Mouse (Mus musculus): ENCODE results near the gene Katnbl1.

The Katnbl1 gene

DNA sequence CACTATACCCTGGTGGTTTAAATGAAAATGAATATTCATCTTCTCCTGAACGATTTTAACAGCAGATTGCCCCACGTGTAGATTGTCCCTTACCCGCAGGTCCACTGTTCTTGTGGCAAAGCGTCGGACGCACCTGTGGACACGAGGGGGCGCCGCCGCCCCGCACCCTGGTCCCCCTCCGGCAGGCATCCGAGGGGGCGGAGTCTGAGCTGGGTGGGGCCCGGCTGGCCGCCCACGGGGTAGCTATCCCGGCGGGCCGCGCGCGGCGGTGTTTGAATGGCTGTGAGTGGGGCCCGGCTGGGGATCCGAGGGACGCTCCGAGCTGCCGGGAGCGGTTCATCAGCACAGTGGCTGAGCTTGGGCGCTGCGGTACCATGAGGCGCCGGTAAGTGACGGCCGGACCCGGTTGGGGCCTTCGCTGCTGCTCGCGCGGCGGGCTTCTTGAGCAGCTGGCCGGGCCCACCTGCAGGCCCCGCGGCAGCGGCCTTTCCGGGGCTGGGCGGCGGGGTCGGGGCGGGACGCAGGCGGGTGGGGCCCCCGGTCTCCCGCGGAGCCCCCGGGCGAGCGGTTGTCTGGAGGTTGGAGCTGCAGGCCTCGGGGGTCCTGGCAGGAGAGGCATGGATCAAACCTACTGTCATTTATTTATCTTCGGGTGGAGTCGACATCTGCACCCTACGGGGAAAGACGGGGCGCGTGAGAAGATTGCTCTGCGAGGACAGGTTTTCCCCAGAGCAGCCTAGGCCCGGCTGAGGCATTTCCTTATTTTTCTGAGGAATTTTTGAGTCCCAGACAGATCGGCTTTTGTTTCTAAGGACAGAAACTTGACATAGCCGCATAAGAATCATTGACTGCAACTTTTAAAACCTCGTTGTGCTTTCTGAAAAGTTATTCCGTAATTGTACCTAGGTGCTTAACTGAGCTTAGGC is at the start of gene Katnbl1:
Katnbl1 (plus strand) TSS at position 239 of the 926 bp plus-strand sequence.
- DNase-seq, result peak; percentile 94

DNA sequence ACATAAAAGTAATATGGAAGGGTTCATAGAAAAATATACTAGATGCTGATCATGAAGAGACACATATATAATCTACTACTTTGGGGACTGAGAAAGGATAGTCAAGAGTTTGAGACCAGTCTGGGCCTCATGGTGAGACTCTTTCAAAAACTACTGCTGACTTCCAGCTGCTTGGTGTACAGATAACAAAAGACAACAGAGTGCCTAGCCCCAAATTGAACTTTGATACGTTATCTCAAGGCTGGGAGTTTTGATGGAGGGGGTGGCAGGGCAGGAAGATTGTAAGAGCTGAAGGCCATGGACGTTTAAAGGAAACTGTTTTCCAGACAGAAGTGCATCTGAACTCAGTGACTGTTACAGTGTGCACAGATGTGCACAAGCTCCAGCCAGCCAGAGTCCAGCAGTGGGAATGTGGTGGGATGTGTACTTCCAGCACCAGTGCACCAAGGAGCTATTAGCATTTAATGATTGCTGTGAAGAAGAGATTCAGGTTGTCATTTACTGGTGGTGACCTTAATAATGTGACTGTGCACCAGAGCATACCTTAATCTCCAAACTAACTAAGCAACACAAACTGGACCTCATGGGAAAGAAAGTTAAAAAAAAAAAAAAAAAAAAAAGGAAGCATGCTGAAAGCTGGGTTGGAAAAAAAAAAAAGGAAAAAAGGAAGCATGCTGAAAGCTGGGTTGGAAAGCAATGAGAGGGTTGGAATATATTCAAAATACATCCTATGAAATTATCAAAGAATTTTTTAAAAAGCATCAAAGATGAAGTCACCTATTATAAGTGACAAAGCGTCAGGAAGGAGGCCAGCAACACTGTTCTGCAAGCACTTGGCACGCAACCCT is 46.7 kb upstream of the Katnbl1 start:
- DNase-seq, result no peak

DNA sequence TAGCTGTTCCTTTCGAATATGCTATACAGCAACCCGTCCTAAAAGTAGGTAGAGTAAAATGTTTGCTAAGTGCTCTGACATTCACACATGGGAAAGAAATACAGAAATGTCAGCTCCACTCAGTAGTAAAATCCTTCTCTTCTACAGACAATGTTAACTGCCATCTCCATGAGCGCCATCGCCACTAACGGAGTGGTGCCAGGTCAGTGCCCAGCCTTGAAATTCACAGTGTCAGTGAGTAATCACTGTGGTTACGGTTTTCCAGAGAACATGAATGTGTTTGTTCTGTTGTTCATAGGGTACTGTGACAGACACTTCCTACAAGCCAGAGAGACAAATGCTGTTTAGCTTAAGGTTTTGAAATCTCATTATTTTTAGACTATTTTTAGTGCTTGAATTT is 41.8 kb upstream of the Katnbl1 start:
- no peak for DNase-seq

DNA sequence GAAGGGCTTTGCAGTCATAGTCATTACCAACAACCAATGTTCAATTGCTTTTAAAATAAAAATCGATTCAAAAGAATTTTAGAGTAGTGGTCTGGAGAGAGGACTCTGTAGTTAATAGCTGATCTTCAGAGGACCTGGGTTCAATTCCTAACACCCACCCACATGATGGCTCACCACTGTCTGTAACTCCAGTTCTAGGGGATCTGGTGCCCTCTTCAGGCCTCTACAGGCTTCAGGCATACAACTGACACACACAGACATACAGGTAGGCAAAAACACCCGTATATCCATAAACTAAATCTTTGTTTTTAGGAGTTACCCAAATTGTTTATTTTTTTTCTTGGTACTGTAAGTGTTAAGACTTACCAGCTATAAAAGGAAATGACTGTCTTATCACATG is 39.3 kb upstream of the Katnbl1 start:
- DNase-seq, result peak; percentile 16

DNA sequence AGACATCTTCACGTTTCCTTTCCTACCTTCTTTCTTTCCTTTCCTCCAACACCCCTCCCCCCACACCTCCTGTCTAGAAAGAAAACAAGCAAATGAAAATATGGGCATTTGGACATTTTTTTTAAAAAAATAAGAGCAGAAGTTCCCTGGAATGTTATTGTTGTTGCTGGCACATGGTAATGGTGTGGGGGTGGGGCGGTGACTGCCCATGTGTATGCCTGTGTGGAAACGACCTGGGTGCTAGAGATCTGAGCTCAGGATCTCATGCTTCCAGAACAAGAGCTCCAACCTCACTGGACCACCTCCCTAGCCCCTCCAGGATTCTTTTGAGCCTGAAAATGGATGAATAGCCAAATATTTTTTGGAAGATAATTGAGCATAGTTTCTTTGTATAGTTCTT is 37.9 kb upstream of the Katnbl1 start:
- DNase-seq, result no peak

DNA sequence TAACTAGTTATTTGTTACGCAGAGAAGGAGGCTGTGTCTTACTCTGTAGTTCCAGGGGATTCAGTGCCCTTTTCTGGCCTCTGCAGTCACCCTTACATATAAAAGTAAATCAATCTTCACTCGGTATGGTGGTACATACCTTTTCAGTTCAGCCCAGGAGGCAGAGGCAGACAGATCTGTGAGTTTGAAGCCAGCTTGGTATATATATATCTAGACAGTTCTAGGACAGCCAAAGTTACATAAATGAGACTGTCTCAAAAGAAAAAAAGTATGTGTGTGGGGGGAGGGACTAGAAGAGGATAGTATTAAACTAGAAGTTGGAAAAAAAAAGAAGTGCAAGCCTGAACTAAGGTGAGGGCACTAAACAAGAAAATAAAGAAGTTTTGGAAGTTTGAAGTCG is 30.8 kb upstream of the Katnbl1 start:
- no peak for DNase-seq

DNA sequence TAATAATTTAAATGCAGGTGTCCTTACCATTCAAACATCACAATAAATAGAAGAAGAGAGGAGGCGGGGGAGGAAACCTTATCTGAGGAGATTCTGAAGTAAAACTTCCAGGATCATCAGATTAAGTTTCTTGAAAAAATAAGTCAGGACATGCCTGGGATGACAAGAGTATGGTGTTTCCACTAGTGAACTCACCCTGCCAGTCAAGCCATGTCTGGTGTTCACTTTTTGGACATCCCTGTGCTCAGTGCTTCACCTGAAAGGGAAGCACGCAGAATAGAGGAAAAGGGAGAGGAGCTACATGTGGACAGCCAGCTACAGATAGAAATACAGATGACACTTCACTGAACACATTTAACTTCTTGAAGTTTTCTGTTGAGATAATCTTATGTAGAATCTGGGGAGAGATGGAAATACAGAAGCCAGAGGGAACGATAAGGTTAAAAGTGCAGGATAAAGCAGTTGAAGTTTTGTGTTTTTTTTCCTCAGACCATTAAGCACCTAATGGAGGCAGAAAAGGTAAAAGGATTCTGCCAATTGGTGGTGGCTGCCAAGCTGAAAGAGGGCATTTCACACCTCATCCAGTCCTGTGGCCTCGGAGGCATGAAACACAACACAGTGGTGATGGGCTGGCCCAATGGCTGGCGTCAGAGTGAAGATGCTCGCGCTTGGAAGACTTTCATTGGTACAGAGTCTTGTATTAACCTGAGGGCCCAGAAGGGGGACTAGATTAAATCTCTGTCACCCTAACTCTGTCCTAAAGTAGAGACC is 25.1 kb upstream of the Katnbl1 start:
- no peak for DNase-seq

DNA sequence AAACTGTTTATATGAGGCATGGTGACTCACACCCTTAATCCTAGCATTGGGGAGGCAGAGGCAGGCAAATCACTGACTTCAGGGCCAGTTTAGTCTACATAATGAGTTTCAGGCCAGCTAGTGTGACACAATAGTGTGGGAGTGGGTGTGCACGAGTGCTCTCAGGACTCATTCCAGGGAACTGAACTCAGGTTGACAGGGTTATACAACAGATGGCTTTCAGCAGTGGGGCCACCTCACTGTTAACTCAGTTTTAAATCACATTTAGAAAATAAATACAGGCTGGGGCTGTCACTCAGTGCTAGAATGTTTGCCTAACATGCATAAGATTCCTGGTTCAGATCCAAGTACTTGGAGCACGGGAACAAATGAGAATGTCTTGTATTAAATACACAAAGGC is 19.4 kb upstream of the Katnbl1 start:
- DNase-seq, result no peak

DNA sequence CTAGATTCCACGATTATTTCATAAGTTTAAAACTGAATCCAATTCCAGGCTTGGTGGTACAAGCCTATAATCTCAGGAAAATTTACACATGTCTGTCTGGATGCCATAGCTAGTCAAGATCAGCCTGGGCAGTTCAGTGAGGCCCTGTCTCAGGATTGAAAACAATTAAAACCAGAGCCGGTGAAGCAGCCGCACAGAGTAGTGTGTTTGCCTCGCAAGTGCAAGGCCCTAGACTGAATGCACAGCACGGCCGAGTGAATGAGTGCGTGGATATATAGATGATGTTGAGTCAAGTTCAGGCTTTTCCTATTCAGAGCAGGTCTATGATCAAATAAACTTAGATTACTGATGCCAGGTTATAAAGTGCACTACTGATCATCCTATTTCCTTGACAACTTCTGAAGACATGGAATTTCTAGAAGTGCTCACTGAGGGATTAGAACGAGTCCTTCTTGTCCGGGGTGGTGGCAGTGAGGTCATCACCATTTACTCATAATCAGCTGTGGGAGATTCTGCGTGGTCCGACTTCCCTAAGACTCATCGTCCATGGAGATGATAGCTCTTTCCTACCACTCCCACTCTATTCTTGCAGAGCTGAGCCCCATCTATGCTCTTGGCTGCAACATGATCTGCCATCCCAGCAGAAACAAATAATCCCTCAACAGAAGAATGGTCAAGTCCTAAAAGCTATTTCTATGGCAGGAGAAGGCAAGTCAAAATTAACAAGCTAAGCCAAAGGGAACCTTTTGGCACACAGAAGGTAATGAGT is 18.8 kb upstream of the Katnbl1 start:
- no peak for DNase-seq

DNA sequence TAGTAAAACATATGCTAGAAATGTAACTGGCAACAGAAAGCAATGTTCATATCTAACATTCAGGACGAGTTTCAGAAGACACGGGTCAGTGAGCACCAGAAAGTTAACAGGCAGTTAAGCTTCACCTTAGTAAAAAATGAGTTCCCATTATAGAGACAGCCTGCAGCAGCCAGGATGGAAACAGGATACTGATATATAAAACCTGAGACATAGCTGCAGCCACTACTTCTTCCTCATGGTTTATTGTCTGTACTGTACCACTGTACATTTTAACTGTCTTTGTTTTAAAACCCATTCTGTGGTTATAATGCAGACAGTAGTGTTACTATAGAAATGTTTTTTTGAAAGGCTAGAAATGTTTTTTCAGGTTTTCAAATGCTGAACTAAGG is 18.2 kb upstream of the Katnbl1 start:
- no peak for DNase-seq

DNA sequence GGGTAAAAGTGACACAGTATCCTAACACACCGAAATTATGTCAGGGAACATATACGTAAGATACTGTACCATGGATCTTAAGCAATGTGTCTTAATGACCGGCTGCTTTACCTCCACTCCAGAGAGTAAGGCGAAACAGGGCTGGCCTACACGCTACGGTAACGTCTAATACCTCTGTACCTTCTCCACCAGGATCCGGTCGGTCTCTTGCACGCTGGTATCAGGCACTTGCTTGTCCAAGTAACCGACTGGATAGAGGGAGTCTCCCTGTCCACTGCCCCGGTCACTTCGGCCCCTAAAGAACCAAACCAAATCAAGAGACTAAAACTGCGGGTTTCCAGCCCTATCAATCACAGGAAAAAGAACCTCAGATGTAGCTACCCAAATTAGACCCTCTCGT is 11.8 kb upstream of the Katnbl1 start:
- no peak for DNase-seq

DNA sequence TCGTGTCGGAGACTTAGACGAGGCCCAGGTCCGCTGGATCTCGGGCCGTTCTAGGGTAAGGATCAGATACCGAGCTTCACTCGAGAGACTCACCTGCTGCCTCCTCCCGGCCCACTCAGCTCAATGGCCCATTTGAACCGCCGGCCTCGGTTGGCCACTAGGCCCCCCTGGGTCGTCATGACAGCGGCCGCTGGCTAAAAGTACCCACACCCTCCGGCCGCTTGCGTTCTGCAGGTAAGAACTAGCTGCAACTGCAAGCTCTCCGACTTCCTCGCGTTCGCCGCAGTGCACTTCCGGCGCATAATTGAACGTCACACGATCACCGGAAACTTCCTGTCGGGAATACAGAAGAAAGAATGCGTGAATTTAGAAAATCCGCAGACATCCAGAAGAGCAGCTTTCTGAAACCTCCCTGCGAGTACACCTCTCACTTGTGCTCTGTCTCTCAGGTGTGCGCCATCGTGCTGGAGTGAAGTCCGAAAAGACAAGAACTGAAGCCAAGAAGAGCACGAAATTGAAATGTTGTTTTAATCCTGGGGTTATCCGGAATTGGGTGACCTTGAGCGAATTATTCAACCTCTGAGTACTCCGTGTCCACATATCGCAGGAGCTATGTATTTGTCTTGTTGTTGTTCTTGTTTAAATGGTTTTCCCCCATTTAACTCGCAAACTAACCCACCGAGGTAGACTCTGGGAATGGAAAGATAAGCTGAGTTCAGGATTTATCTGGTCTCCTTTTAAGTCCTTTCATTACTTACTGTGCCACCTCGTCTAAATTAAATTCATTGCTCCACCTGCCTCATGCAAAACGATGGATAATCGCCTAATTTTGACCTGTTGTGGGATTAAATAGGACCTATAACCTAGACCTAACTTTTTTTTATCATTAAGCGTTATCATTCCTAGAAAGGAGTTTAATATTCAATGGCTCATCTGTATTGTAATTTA is 11.0 kb upstream of the Katnbl1 start, which contains the start of gene Emc4:
Emc4 (minus strand) TSS at position 302 of the 948 bp plus-strand sequence.
- DNase-seq, result peak; percentile 94

DNA sequence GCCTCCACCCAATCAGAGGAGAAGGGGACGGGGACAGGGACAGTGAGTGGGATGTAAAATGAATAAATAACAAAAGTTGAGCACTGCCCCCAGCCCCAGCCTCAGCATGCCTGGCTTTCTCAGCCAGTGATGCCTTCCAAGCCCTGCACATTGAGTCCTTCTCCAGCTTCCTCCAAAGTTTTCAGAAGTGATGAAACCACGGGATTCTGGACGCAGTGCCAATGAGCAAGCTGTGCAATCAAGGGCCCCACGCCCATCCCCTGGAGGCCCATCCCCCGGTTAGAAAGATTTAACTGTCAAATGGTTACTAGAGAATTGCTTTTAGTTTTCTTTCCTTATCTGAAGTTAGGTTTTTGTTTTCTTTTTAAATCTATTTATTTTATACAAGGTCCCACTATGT is 9.1 kb upstream of the Katnbl1 start:
- no peak for DNase-seq

DNA sequence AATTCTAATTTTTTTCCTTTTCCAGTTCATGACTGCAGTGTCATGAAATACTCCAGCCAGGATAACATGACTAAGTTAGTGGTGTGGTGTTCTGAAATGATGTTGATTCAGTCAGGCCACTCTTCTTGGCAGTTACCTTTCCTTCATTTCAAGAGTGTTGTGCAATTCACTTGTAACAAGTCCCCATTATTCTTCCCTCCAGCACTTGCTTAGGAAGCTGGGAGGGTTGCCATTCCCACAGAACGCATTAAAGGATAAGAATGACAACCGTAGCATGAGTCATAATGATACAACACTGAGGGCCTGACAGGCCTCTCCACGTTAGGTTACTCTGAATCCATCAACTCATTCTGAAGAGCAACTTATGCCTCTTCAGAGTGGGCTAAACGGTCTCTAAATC is 5.9 kb upstream of the Katnbl1 start:
- no peak for DNase-seq

DNA sequence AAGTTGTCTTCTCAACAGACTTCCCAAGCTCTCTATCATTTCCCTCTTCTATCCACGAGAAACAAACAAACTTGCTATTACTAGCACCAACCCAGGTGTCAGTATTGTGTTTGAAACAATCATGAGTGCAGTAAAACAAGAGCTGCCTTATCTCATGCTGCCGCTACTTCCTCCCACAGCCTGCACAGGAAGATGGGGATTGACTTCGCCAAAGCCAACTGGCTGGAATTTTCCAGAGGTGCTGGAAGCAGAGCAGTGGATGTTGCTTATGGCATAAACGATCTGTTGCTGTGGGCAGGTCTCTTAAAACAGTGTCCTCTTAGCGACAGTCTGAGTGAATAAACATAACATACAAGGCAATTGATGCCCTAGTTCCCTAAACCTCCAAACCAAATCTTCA is 4.4 kb upstream of the Katnbl1 start:
- DNase-seq, result no peak

DNA sequence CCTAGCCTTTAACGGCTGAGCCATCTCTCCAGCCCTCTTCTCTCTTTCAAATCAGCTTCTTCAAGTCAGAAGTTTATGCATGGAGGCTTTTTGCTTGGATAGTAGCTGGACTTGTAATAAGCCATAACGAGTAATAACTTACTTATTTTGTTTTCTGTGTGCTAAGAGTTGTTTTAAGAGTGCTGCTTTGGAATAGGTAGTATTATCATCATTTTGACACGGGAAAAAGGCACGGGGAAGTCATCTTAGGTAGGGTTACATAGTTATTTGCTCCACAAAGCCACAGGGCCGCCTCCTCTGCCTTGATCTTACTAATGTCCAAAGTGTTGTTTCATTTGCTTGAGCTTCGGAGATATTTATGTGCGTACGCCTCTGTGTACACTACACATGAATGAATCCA is 1.1 kb downstream of the Katnbl1 start:
- no peak for DNase-seq

DNA sequence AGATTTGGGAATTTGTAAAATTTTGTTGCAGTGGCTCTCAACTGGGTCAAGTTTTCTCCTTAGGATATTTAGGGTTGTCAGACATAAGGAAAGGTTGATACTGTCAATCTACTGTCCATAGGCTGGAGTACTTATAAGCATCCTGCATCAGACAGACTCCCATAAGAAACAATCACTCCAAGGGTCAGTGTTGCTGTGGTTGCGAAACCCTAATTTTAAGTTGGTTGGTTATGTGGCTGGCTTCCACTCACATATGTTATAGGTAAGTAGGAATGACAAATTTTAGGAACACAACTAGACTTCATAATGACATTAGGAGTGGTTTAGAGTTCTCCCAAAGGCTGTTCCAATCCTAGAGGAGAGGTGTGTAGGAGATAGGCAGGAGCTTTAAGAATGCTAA is 2.2 kb downstream of the Katnbl1 start:
- no peak for DNase-seq

DNA sequence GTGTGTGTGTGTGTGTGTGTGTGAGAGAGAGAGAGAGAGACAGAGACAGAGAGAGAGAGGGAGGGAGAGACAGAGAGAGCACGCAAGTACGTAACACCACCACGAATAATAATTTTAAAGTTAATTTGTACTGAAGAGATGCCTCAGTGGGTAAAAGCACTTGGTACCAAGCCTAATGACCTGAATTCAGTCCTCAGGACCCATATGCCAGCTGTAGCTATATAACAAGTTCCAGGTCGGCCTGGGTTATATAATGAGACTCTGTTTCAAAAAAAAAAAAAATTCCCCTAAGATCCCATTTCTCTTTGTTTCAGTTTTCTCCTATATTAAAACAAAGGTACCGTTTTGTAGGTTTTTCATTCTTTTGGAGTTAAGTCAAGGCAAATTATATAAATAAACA is 11.8 kb downstream of the Katnbl1 start:
- DNase-seq, result no peak

DNA sequence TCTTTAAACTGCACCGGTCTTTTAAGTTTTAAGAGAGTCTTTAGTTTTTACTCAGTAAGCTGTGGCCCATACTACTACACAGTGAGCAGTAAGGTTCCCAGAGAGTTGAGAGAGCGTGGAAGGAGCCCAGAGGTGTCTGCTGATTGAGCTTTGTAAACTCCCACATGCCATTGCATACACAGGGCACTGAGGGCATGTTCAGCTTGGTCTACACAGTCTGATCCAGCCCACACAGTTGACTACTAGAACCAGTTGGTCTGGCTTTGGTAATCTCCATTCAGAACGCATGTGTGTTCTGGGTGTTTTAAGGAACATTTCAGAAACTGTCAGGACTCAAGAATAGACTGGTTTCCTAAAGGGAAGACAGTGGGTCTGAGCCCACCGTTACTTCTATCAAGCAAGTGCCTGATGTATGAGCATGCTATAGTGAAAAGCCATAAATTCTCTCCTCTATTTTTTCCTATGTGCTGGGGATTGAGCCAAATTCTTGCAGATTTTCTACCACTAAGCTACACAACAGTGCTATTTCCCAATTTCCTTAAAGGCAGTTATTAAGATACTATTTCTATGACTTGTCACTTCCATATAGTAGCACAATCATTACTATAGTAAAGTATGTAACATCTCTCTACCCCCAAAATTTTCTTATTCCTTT is 12.5 kb downstream of the Katnbl1 start:
- no peak for DNase-seq

DNA sequence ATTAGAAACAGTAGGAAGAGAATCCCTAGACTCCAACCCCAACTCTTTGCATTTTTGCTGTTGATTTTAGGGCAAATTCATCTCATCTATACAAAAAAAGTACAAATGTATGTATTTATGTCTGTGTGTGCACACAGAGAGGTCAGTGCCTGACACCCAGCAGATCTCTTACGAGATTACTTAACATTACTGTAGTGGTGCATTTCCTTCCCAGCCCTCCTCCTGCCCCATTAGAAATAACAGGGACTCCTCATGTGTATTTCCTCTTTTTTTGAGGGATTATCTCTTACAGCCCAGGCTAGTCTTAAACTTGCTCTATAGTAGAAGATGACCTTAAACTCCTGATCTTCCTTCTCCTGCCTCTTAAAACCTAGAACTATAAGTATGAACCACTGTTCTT is 13.7 kb downstream of the Katnbl1 start:
- no peak for DNase-seq

DNA sequence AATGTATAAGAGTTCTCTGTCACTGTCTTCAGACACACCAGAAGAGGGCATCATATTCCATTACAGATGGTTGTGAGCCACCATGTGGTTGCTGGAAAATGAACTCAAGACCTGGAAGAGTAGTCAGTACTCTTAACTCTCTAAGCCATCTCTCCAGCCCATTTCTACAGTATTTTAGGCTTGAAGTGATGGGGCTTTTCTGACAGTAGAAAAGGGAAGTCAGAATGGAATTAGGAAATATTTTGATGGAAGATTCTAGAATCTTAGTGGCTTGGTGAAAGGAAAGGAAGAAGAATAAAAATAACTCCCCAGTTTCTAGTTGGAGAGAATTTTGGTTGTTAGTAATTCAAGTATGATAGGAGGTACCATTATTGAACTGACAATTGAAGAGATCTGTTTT is 14.9 kb downstream of the Katnbl1 start:
- no peak for DNase-seq
